Mouse (Mus musculus) ZHBTc4 (cell line): ENCODE measurements at regions not wholly inside any gene's neighbourhood (a gene's known extent, or its start where the extent isn't known, plus 50 kb on each side); places are given as distances from the start of the nearest gene placed in this dataset.

ENCODE experiments used
- DNase-seq: peaks from one replicate; pipeline ENCODE4 v3.0.0-alpha.2; 2011; ENCODE audit warnings: low read depth, low spot score

GRCm38 (mm10) chr7:72590351-72591115, 284.1 kb upstream of the Mctp2 start:
- DNase-seq = no peak

- no peak for DNase-seq
Measured at GRCm38 (mm10) chr7:72592110-72592509, 285.7 kb upstream of the Mctp2 start.

GRCm38 (mm10) chr7:72592649-72593048, 286.2 kb upstream of the Mctp2 start:
- no peak for DNase-seq

GRCm38 (mm10) chr7:72593259-72593658, 286.9 kb upstream of the Mctp2 start:
- DNase-seq = no peak

GRCm38 (mm10) chr7:72594741-72595140, 288.3 kb upstream of the Mctp2 start:
- no peak for DNase-seq

GRCm38 (mm10) chr7:72596985-72597384, 290.6 kb upstream of the Mctp2 start:
- DNase-seq = no peak

GRCm38 (mm10) chr7:72601933-72602332, 295.5 kb upstream of the Mctp2 start:
- no peak for DNase-seq

GRCm38 (mm10) chr7:72609791-72610190, 303.4 kb upstream of the Mctp2 start:
- no peak for DNase-seq

DNA sequence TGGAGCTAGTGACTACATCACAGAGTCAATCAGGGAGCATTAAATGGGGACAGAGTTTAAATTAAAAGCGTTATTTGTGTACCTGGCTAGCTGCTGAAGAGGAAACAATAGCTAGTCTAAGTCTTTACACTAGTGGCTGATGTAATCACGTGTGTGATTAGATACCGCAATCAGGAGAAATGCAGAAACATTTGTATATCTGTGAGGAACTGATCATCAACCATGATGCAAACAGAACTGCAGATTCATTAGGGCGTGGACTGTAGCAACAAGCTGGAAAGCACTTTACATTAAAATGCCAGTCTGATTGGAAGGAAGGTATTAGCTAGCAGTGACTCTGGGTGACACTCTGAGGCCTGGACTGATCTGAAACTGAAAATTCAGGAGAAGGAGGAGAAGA, 308.8 kb upstream of the Mctp2 start:
- peak; percentile 39 for DNase-seq

GRCm38 (mm10) chr7:72627369-72627768, 321.0 kb upstream of the Mctp2 start:
- no peak for DNase-seq

- no peak for DNase-seq
Measured at GRCm38 (mm10) chr7:72639566-72639965, 333.2 kb upstream of the Mctp2 start.

- DNase-seq = no peak
Measured at GRCm38 (mm10) chr7:72675018-72675417, 368.6 kb upstream of the Mctp2 start.

DNA sequence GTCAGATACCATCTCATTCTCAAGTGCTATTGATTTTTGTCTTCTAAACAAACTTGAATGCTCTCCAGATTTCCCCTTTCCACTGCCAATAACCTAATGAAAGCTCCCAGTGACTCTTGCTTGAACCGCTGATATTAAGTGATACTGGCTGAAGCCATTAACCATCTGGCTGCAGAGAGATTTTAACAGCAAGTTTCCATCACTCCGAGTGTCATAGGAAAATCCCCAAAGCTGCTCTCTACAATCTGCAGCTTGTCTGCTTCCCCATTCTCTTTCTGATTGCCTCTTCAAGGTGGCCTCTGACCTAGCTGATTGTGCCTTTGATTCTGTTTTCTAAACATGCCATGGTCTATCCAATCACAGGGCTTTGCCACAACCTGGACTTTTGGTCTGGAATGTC, 379.4 kb upstream of the Mctp2 start:
- DNase-seq = no peak

DNA sequence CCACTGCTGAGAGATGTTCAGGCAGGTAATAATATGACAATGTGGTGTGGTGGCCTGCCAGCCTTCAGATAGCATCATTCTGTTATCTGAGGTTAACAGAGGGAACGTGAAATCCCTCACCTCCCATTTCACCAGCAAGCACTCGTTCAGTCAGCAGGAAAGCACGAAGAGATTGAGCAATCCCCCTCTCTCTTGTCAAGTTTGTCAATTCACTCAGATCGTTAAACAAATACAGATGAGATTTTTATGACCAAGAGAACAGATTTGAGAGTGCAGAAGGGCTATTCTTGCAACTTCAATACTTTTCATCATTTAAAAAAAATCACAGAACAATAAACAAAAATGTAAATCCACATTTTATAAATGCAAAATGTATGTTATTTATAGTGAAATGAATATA, 380.9 kb upstream of the Mctp2 start:
- DNase-seq = no peak

DNA sequence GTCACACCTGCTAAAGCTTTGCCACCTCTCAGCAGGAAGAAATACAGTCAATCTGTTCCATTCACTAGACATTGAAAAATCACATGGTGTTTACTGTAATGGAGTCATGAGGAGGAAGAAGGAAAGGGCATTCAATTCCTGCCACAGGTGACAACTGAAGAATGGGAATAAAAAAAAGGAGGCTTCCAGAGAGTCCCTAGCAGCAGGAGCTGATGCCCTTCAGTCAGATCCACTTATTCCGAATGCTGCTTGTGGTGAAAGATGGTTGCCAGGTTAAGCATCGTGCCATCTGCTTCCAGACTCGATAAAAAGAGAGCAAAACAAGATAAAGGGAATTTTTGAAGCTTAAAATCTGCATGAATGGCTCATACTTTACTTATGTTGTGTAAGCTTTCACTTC, 385.0 kb upstream of the Mctp2 start:
- no peak for DNase-seq

GRCm38 (mm10) chr7:72691859-72692258, 385.5 kb upstream of the Mctp2 start:
- DNase-seq = no peak

GRCm38 (mm10) chr7:72696736-72697135, 390.3 kb upstream of the Mctp2 start:
- DNase-seq = no peak

GRCm38 (mm10) chr7:72703652-72704341, 397.4 kb upstream of the Mctp2 start:
- DNase-seq = no peak

- DNase-seq = no peak
Measured at GRCm38 (mm10) chr7:72711193-72712131, 405.1 kb upstream of the Mctp2 start.

DNA sequence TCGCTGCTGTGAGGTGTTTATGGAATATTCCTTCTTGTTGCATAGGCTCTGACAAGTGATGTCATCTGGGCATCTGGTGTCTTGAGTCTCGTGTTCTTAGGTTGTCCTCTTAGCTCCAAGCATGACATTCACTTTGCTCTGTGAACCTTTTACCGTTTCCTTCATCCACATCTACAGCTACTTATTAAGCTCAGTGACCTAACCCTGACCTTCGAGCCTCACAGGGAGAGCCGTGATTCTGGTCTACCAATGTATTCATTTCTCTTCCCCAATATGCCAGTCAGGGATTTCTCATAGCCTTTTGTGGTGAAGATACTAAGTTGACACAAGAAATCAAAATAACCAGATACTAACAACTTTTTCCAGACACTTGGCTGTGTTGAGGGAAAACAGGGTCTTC, 409.0 kb upstream of the Mctp2 start:
- DNase-seq = no peak

DNA sequence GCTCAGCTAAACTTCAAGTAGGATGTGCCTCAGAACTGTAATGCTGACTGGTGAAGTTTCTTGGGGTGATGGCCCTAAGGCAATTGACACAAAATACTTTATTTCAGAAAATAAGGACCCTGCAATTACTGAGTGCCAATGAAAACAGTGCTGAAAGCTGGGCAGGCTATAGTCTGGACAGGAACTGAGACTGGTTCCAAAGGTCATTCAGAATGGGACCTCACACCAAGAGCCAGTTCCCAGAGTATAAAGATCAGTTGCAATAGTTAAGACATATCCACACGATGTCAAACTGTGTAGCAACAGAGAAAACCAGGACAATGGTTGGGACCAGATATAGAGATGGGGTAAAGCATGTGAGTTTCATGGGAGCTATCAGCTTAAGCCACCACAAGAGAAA, 409.6 kb upstream of the Mctp2 start:
- DNase-seq = no peak

DNA sequence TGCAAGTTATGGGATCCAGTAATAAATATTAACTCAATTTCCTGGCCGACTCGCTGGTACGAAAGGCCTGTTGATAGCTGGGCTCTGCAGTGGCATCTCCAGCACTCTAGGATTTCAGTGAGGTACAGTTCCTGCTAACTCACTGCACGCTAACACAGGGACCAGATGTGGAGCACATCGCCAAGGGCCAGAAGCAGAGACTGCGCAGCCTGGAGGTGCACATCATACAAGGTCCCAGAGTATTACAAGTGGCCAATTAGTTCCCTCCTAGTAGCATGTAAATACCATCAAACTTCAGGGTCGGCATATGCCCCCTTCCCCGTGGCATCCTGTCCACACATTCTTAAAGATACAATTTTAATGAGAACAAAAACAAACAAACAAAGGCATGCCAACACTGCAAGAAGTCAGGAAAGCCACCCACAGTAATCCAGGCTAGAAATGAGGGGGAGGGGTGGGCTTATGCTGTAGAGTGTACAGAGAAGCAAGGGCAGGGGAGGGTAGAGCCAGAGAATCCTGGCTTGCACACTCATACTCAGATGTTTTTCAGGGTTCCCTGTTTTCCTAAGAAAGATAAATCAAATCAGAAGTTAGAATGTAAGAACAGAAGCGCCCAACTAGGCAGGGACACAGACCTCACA, 419.9 kb upstream of the Mctp2 start:
- DNase-seq = no peak
